ENCODE assay signal across 23 mouse cellular contexts in genomic region chr4:55498621-55499020, GRCm38 (mm10).
"Had no signal": no experiment of that assay in that cellular context is flagged by ENCODE, and none has a peak within 500 bp of the region (broad histone marks: within the 10 kb centered on the region; RNA-seq: fewer than 3 reads in every experiment).

No protein-coding gene starts in this region.

- ATAC-seq: hindbrain, postnatal 0 days; intestine, embryonic 16.5 days; liver, embryonic 12.5 days had no signal

- H3K36me3 ChIP-seq: heart, embryonic 13.5 days; heart, embryonic 15.5 days; hindbrain, embryonic 13.5 days; hindbrain, embryonic 15.5 days; limb, embryonic 13.5 days; limb, embryonic 15.5 days; liver, embryonic 12.5 days had no signal

- DNase-seq: gastrocnemius, postnatal 14 days; gastrocnemius, postnatal 36 days; heart, adult 11 months; heart, adult 2 months; heart, postnatal 14 days; heart, postnatal 36 days; kidney, adult 18-20 months; layer of hippocampus, adult 9-11 months; layer of hippocampus, postnatal 36 days; left cerebral cortex, postnatal 4 days; lung, adult 18-20 months had no signal

- H3K4me2 ChIP-seq: heart, embryonic 11.5 days; heart, embryonic 13.5 days; heart, embryonic 15.5 days; hindbrain, embryonic 13.5 days; hindbrain, embryonic 15.5 days; limb, embryonic 13.5 days; limb, embryonic 15.5 days; liver, embryonic 12.5 days had no signal

- H3K27me3 ChIP-seq: heart, embryonic 13.5 days; heart, embryonic 15.5 days; hindbrain, embryonic 13.5 days; hindbrain, embryonic 15.5 days; limb, embryonic 13.5 days; limb, embryonic 15.5 days; liver, embryonic 12.5 days had no signal

- H3K9me3 ChIP-seq: heart, embryonic 13.5 days; heart, embryonic 15.5 days; hindbrain, embryonic 13.5 days; hindbrain, embryonic 15.5 days; limb, embryonic 13.5 days; limb, embryonic 15.5 days; liver, embryonic 12.5 days had no signal

- H3K4me3 ChIP-seq: heart, adult 2 months; heart, embryonic 13.5 days; heart, embryonic 15.5 days; hindbrain, embryonic 13.5 days; hindbrain, embryonic 15.5 days; limb, embryonic 13.5 days; limb, embryonic 15.5 days; liver, embryonic 12.5 days had no signal

- H3K4me1 ChIP-seq: heart, embryonic 13.5 days; heart, embryonic 15.5 days; hindbrain, embryonic 13.5 days; hindbrain, embryonic 15.5 days; limb, embryonic 13.5 days; limb, embryonic 15.5 days; liver, embryonic 12.5 days had no signal

- H3K27ac ChIP-seq: heart, adult 2 months; heart, embryonic 13.5 days; heart, embryonic 15.5 days; hindbrain, embryonic 13.5 days; hindbrain, embryonic 15.5 days; hindbrain, postnatal 0 days; kidney, postnatal 0 days; limb, embryonic 13.5 days; limb, embryonic 15.5 days; liver, embryonic 12.5 days; liver, embryonic 14.5 days had no signal

- H3K9ac ChIP-seq: heart, embryonic 13.5 days; heart, embryonic 15.5 days; hindbrain, embryonic 13.5 days; hindbrain, embryonic 15.5 days; limb, embryonic 13.5 days; limb, embryonic 15.5 days; liver, embryonic 12.5 days; liver, embryonic 14.5 days had no signal
